Mouse (Mus musculus): ENCODE measurements at regions not wholly inside any gene's neighbourhood (a gene's known extent, or its start where the extent isn't known, plus 50 kb on each side); places are given as distances from the start of the nearest gene placed in this dataset.

GRCm38 (mm10) chr2:114796630-114797290 lies 142.0 kb upstream of the Dph6 start:
- 92% methylated on average over 6 of the region's 6 CpGs for WGBS
- Histone ChIP-seq H3K27ac (no peak overlapping the region), H3K9ac (no peak overlapping the region), H3K27me3 (replicated peaks) (no peaks in the 10 kb centered on the region), H3K36me3 (no peaks in the 10 kb centered on the region), H3K4me3 (no peak overlapping the region), H3K4me1 (no peaks in the 10 kb centered on the region), H3K9me3 (no peaks in the 10 kb centered on the region), H3K4me2 (replicated peaks) (no peak overlapping the region)
- no peak for ATAC-seq (ENCODE audit: low FRiP score, low read depth)

- Histone ChIP-seq H3K4me1 (no peaks in the 10 kb centered on the region), H3K27me3 (replicated peaks) (no peaks in the 10 kb centered on the region), H3K4me2 (replicated peaks) (no peak overlapping the region), H3K27ac (no peak overlapping the region), H3K36me3 (no peaks in the 10 kb centered on the region), H3K4me3 (no peak overlapping the region), H3K9me3 (no peaks in the 10 kb centered on the region), H3K9ac (no peak overlapping the region)
- 59% methylated on average over 1 of the region's 1 CpGs for WGBS
- no peak for ATAC-seq (ENCODE audit: low FRiP score, low read depth)
Measured at GRCm38 (mm10) chr2:114797291-114797650, 142.5 kb upstream of the Dph6 start.

- WGBS, result 87% methylated on average over 3 of the region's 3 CpGs
- no peak for ATAC-seq (ENCODE audit: low FRiP score, low read depth)
- H3K4me1 ChIP-seq, result no peaks in the 10 kb centered on the region
Measured at GRCm38 (mm10) chr2:114803241-114803640, 148.5 kb upstream of the Dph6 start.

GRCm38 (mm10) chr2:114803928-114804327 lies 149.2 kb upstream of the Dph6 start:
- H3K4me3 ChIP-seq, result no peak overlapping the region
- WGBS, result 83% methylated on average over 3 of the region's 3 CpGs
- no peaks in the 10 kb centered on the region for H3K9me3 ChIP-seq
- no peak overlapping the region for H3K4me2 ChIP-seq (replicated peaks)
- H3K9ac ChIP-seq, result no peak overlapping the region
- H3K27ac ChIP-seq, result no peak overlapping the region
- H3K4me1 ChIP-seq, result no peaks in the 10 kb centered on the region
- H3K27me3 ChIP-seq (replicated peaks), result no peaks in the 10 kb centered on the region
- no peak for ATAC-seq (ENCODE audit: low FRiP score, low read depth)
- no peaks in the 10 kb centered on the region for H3K36me3 ChIP-seq

More at GRCm38 (mm10) chr2:114803241-114803640, 148.5 kb upstream of the Dph6 start:
- H3K9me3 ChIP-seq, result no peaks in the 10 kb centered on the region
- H3K27me3 ChIP-seq (replicated peaks), result no peaks in the 10 kb centered on the region
- H3K4me2 ChIP-seq (replicated peaks), result no peak overlapping the region
- H3K36me3 ChIP-seq, result no peaks in the 10 kb centered on the region
- no peak overlapping the region for H3K9ac ChIP-seq
- H3K4me3 ChIP-seq, result no peak overlapping the region
- no peak overlapping the region for H3K27ac ChIP-seq

- Histone ChIP-seq H3K4me3 (no peak overlapping the region), H3K36me3 (no peaks in the 10 kb centered on the region), H3K4me1 (no peaks in the 10 kb centered on the region), H3K27me3 (replicated peaks) (no peaks in the 10 kb centered on the region), H3K4me2 (replicated peaks) (no peak overlapping the region), H3K9ac (no peak overlapping the region), H3K27ac (no peak overlapping the region), H3K9me3 (no peaks in the 10 kb centered on the region)
- no peak for ATAC-seq (ENCODE audit: low FRiP score, low read depth)
- 78% methylated on average over 3 of the region's 3 CpGs for WGBS
Measured at GRCm38 (mm10) chr2:114805436-114806047, 150.8 kb upstream of the Dph6 start.

GRCm38 (mm10) chr2:114808046-114808445 lies 153.3 kb upstream of the Dph6 start:
- Histone ChIP-seq H3K9ac (no peak overlapping the region), H3K4me3 (no peak overlapping the region), H3K27me3 (replicated peaks) (no peaks in the 10 kb centered on the region), H3K4me2 (replicated peaks) (no peak overlapping the region), H3K4me1 (no peaks in the 10 kb centered on the region), H3K9me3 (no peaks in the 10 kb centered on the region), H3K27ac (no peak overlapping the region), H3K36me3 (no peaks in the 10 kb centered on the region)
- 72% methylated on average over 5 of the region's 5 CpGs for WGBS
- ATAC-seq (ENCODE audit: low FRiP score, low read depth), result no peak

- Histone ChIP-seq H3K4me2 (replicated peaks) (no peak overlapping the region), H3K9ac (no peak overlapping the region), H3K27me3 (replicated peaks) (no peaks in the 10 kb centered on the region), H3K27ac (no peak overlapping the region), H3K9me3 (no peaks in the 10 kb centered on the region), H3K4me3 (no peak overlapping the region), H3K36me3 (no peaks in the 10 kb centered on the region), H3K4me1 (no peaks in the 10 kb centered on the region; the same call in 1 of the 2 replicates)
- no peak for ATAC-seq (ENCODE audit: low FRiP score, low read depth)
- 84% methylated on average over 11 of the region's 11 CpGs for WGBS
Measured at GRCm38 (mm10) chr2:114812141-114812902, 157.6 kb upstream of the Dph6 start.

GRCm38 (mm10) chr2:114812903-114813290 lies 158.1 kb upstream of the Dph6 start:
- Histone ChIP-seq H3K4me1 (no peaks in the 10 kb centered on the region; the same call in 1 of the 2 replicates), H3K27me3 (replicated peaks) (no peaks in the 10 kb centered on the region), H3K4me3 (no peak overlapping the region), H3K9me3 (no peaks in the 10 kb centered on the region), H3K9ac (no peak overlapping the region), H3K4me2 (replicated peaks) (no peak overlapping the region), H3K27ac (no peak overlapping the region), H3K36me3 (no peaks in the 10 kb centered on the region)
- 36% methylated on average over 3 of the region's 3 CpGs for WGBS
- ATAC-seq (ENCODE audit: low FRiP score, low read depth), result no peak

GRCm38 (mm10) chr2:114822657-114823056 lies 167.9 kb upstream of the Dph6 start:
- no peak for ATAC-seq (ENCODE audit: low FRiP score, low read depth)
- no peak overlapping the region for H3K4me2 ChIP-seq (replicated peaks)

GRCm38 (mm10) chr2:114828192-114828591 lies 173.4 kb upstream of the Dph6 start:
- Histone ChIP-seq H3K27ac (no peak overlapping the region), H3K4me1 (no peaks in the 10 kb centered on the region), H3K9ac (no peak overlapping the region), H3K36me3 (no peaks in the 10 kb centered on the region), H3K27me3 (replicated peaks) (no peaks in the 10 kb centered on the region), H3K4me3 (no peak overlapping the region), H3K9me3 (no peaks in the 10 kb centered on the region), H3K4me2 (replicated peaks) (no peak overlapping the region)
- 52% methylated on average over 6 of the region's 6 CpGs for WGBS
- ATAC-seq (ENCODE audit: low FRiP score, low read depth), result no peak

More at GRCm38 (mm10) chr2:114822657-114823056, 167.9 kb upstream of the Dph6 start:
- Histone ChIP-seq H3K4me3 (no peak overlapping the region), H3K9me3 (no peaks in the 10 kb centered on the region), H3K27ac (no peak overlapping the region), H3K36me3 (no peaks in the 10 kb centered on the region), H3K9ac (no peak overlapping the region), H3K4me1 (no peaks in the 10 kb centered on the region), H3K27me3 (replicated peaks) (no peaks in the 10 kb centered on the region)
- 82% methylated on average over 3 of the region's 3 CpGs for WGBS

- Histone ChIP-seq H3K4me3 (no peak overlapping the region), H3K36me3 (no peaks in the 10 kb centered on the region), H3K27ac (no peak overlapping the region), H3K9ac (no peak overlapping the region), H3K4me1 (no peaks in the 10 kb centered on the region), H3K27me3 (replicated peaks) (no peaks in the 10 kb centered on the region), H3K4me2 (replicated peaks) (no peak overlapping the region), H3K9me3 (no peaks in the 10 kb centered on the region)
- WGBS, result 67% methylated on average over 2 of the region's 2 CpGs
- no peak for ATAC-seq (ENCODE audit: low FRiP score, low read depth)
Measured at GRCm38 (mm10) chr2:114835694-114836093, 180.9 kb upstream of the Dph6 start.

- Histone ChIP-seq H3K4me1 (no peaks in the 10 kb centered on the region), H3K27ac (no peak overlapping the region), H3K27me3 (replicated peaks) (no peaks in the 10 kb centered on the region), H3K4me2 (replicated peaks) (no peak overlapping the region), H3K4me3 (no peak overlapping the region), H3K9me3 (no peaks in the 10 kb centered on the region), H3K36me3 (no peaks in the 10 kb centered on the region), H3K9ac (no peak overlapping the region)
- ATAC-seq (ENCODE audit: low FRiP score, low read depth), result no peak
- WGBS, result 80% methylated on average over 9 of the region's 9 CpGs
Measured at GRCm38 (mm10) chr2:114843696-114844388, 189.1 kb upstream of the Dph6 start.

All from neural tube, embryonic 12.5 days (tissue).